Mouse (Mus musculus) activated CD4-positive, CD25-positive, alpha-beta regulatory T cell, adult 4 months (primary cell): Measurements from ENCODE around the gene 1700019N19Rik. TPM values are rescaled to one million over a fixed set of nuclear protein-coding genes. Genes with fewer than 3 reads are reported as not detected.

Experiments used
- ATAC-seq: one replicate; pipeline ENCODE4 v1.8.0; 2017
- polyA plus RNA-seq, 2 experiments: library from polyadenylated mRNA; unstranded; fragments of 100-300 nt; shearing (Covaris generic); gene quantifications; one replicate each; pipeline ENCODE4 v1.2.1; 2017

Gene 1700019N19Rik
- polyA plus RNA-seq: not detected

GRCm38 (mm10) chr19:58794284-58794683 is at the start of gene 1700019N19Rik:
1700019N19Rik (minus strand) TSS chr19:58794461.
- no peak for ATAC-seq

DNA sequence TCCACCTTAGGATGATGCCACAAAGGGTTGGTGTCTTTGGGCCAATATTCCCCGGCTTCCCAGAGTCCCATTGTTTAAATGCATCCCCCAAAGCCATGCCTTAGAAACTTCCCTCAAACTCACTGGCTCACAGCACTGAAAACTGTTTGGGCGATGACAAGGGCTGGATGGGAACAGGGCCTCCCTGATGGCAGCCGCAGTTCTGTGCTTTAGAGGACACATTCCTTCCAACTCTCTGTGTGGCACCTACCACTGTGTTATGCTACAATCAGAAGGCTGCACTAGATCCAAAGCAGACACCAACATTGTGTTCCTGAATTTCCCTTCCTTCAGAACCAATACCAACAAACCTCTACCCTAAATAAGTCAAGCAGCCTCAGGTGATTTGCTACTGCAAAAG is 49.3 kb upstream of the 1700019N19Rik start:
- no peak for ATAC-seq

DNA sequence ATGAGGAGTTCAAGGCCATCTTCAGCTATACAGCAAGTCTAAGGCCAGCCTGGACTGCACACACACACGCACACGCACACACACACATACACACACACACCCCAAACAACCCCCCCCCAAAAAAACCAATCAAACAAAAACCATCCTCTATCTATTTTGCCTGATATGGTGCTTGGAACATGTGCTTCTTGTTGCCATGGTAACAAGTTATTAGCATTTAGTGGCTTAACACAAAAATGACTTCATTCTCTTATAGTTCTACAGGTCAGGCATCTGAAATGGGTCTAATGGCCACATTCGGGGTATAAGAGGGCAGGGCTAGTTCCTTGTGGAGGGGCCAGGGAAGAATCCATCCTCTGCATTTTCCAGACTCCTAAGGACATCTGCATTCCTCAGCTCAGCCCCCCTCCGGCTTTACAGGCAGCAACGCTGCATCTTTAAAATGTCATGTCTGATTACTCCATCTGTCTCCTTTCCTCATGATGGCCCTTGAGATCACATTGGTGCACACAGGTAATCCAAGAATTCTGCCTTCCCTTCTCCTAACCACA is 46.5 kb upstream of the 1700019N19Rik start:
- ATAC-seq: no peak

- no peak for ATAC-seq
These were observed 45.5 kb upstream of the 1700019N19Rik start for GRCm38 (mm10) chr19:58839806-58840205.

GRCm38 (mm10) chr19:58839345-58839744 is 45.1 kb upstream of the 1700019N19Rik start:
- no peak for ATAC-seq

GRCm38 (mm10) chr19:58838706-58839105 is 44.4 kb upstream of the 1700019N19Rik start:
- ATAC-seq: no peak

DNA sequence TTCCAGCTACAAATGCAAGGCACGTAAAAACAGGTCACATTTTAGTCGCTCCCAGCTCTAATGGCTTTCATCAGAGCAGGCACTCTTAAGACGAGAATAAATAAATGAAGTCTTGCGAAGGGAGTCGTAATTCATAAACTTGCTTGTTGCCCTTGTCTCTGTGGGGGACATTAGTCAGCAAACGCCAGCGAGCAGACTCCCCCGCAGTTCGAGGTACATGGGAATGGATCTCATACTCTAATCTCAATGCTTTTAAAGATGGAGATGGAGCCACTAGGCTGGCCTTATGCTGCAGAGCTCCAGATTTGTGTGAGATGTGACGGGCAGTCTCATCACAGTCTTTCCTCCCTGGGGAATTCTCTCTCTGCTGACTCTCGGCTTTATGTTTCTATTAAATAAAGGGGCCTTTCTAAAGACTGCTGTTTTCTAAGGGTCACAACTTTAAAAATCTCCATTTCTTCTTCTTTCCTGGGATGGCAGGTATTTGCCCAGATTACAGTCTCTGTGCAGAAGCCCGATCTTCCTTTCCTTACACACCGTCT is 39.4 kb upstream of the 1700019N19Rik start:
- ATAC-seq: no peak

DNA sequence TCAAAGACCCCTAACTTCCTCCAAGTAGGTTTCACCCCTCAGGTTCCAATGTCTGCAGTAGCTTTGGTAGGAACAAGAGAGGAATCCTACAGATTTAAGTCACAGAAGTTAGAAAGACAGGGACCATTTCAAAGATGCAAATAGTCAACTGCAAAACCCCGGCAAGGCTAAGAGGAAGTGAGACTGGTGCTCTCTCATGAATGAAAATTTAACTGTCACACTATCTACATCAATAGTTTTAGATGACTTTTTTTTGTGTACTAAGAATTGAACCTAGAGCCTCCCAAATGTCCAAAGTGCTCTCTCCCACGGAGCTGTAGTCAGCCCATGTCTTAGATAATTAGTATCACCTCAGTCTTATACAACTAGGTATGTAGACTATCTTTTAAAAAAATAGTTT is 38.7 kb upstream of the 1700019N19Rik start:
- ATAC-seq: no peak

DNA sequence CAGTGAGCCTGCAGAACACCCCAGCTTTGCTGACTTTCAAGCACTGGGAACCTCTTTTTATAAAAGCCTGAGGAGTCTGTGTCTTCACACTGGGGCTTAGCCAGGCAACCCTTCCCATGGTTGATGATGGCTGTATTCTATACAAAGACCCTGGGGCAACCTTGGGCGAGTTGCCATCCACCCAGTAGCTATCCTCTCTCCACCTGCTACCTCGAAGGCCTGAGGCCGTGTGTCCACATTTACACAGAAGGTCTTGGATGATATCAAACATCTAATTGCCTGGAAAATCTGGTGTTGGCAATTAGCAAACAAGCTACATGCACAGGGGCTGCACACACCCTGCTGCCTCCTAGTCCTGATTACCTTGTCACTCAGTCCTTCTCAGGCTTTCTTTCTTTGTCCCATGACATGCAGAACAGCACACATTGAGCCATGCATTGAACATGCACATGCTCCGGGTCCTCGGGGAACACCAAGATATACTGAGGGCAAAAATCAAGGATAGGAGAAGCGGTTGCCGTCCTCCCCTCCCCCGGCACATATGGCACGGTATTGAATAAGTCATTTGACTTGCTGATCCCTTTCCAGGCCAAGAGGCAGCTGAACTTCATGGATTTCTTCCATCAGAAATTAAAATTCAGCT is 37.1 kb upstream of the 1700019N19Rik start:
- no peak for ATAC-seq

- ATAC-seq: no peak
These were observed 35.9 kb upstream of the 1700019N19Rik start for GRCm38 (mm10) chr19:58830182-58830581.

DNA sequence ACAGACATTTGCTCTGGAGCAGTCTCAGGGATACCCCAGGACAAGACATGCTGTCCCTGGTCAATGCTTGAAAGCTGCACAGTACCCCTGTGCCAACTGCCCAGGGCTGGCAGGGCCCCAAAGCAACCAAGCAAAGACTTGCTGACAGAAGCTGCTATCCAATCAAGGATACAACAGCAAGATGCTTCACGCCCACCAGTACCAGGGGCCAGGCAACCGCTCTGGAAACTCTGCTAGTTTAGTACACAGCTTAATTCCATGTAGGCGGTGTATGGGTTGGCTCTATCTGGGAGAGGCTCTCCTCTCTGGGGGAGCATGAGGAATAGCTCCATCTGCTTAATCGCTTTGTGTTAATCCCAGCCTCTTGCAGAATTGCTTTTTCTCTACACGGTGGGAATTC is 35.3 kb upstream of the 1700019N19Rik start:
- no peak for ATAC-seq

DNA sequence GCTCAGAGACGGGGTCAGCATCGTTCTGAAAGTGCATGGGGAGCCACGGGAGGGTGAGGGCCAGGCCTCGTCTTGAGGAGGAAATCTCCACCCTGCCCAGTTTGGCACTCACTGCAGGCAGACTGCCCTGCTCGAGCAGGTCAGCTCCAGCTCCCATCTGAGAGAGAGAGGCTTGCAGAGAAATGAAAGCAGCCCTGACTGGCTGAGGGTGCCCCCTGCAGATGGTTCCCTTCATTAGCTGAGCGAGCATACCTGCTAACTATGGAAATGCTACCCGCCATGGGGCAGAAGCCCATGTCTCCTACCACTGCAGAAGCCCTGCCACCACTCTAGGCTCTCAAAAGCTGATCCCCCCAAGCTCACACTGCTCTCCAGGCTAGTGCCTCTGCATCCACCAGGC is 33.4 kb upstream of the 1700019N19Rik start:
- ATAC-seq: no peak

DNA sequence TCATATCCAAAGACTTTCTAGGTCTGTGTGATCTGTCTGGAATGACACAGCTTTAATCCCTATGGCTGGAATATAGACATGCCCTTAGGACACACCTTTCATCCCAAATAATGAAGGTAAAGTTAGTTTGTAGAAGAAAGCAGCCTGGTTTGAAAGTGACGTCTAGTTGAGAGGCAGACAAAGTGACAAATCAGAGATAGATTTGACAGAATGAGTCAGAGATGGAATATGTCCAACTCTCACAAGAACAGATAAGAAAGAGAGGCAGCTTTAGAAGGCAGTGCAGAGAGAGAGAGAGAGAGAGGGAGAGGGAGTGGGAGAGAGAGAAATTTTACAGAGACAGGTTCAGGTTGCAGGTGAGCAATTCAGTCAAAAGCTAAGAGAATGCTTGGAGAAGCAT is 30.1 kb upstream of the 1700019N19Rik start:
- no peak for ATAC-seq

GRCm38 (mm10) chr19:58823301-58823700 is 29.0 kb upstream of the 1700019N19Rik start:
- no peak for ATAC-seq

GRCm38 (mm10) chr19:58822454-58823200 is 28.4 kb upstream of the 1700019N19Rik start:
- ATAC-seq: no peak

- ATAC-seq: no peak
These were observed 24.5 kb upstream of the 1700019N19Rik start for GRCm38 (mm10) chr19:58818571-58819415.

GRCm38 (mm10) chr19:58817398-58817797 is 23.1 kb upstream of the 1700019N19Rik start:
- ATAC-seq: no peak

GRCm38 (mm10) chr19:58816453-58817041 is 22.3 kb upstream of the 1700019N19Rik start:
- no peak for ATAC-seq

DNA sequence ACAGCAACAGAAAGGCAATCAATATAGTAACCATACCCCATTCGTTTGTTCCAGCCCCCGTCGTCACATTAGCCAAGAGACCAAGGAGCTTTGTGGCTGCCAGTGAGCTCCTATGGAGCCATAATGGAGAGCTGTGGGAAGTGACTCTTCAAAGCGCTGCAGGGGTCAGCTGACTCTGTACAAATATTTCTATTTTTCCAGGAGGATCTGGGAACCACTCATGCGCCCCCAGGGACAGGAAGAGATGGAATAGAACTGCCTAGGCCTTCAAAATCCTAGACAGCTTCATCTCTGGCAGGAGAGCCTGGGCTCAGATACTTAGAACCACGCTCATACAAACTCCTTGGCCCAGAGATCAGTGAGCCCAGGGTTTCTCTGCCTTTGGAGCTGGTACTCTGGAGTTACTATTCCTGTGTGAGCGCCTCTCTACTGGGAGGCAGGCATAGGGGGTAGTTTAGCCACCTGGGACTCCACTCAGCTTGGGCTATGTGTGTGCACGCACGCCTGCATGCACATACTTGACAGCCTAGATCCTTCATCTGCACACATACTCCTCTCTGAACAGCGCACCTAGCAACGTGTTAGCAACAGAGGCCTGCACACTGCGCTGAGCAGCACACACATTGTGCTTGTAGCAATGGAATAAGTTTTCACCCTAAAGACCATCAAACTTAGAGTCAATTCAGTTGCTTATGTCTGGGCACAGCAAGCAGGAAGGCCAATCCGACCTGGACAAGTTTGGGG is 21.1 kb upstream of the 1700019N19Rik start:
- ATAC-seq: no peak

GRCm38 (mm10) chr19:58810536-58810935 is 16.3 kb upstream of the 1700019N19Rik start:
- ATAC-seq: no peak

- no peak for ATAC-seq
These were observed 14.6 kb upstream of the 1700019N19Rik start for GRCm38 (mm10) chr19:58808864-58809263.

DNA sequence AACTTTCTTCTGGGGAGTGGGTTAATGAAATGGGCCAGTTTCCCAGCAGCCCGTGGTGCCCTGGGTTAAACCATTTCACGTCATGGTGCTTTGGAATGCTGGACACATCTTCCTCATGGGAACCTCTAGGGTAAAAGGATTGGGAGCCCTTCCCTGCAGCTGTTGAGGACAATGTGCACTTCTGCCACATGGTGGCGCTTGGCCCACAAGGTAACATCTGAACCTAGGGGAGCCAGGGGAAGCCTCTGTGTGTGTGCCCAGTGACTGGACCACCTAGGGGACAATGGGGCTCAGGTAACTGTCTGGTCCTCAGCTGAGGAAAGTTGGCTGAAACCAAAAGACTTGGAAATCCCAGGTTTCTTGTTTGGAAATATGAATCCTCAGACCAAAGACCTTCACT is 12.1 kb upstream of the 1700019N19Rik start:
- ATAC-seq: no peak
